Mouse (Mus musculus): Measurements from ENCODE around the gene Gm10639. TPM values are rescaled to one million over a fixed set of nuclear protein-coding genes. Genes with fewer than 3 reads are reported as not detected.
A peak's percentile ranks its signal among the peaks of the same experiment; 100 is the strongest.
"Not testable (repeated sequence)": the region's sequence is repeated elsewhere in the genome, so short reads cannot be mapped to it uniquely, and the experiment has no call there.

The Gm10639 gene
- polyA plus RNA-seq, 1 experiment from 2014 or later, result not detected

GRCm38 (mm10) chr9:78308122-78308521 lies 18.4 kb downstream of the Gm10639 start:
- 80% methylated on average over 3 of the region's 3 CpGs for WGBS
- not testable (repeated sequence) for H3K4me3 ChIP-seq; H3K36me3 ChIP-seq; ATAC-seq (ENCODE audit: low FRiP score, low read depth); H3K4me1 ChIP-seq; H3K27me3 ChIP-seq (replicated peaks); H3K4me2 ChIP-seq (replicated peaks); H3K9ac ChIP-seq; H3K27ac ChIP-seq; H3K9me3 ChIP-seq

GRCm38 (mm10) chr9:78314696-78315095 lies 25.0 kb downstream of the Gm10639 start, which contains the start of gene Omt2a:
Gene Omt2a (minus strand): TSS chr9:78314796.
- ATAC-seq (ENCODE audit: low FRiP score, low read depth), result no peak
- WGBS, result 81% methylated on average over 2 of the region's 2 CpGs
- H3K27ac ChIP-seq, result no peak within 1 kb of the TSS

GRCm38 (mm10) chr9:78319499-78319898 lies 29.8 kb downstream of the Gm10639 start:
- 33% methylated on average over 1 of the region's 1 CpGs for WGBS
- no peaks in the 10 kb centered on the region for H3K9me3 ChIP-seq
- no peak overlapping the region for H3K4me3 ChIP-seq
- no peak overlapping the region for H3K4me2 ChIP-seq (replicated peaks)
- no peaks in the 10 kb centered on the region for H3K36me3 ChIP-seq
- no peaks in the 10 kb centered on the region for H3K4me1 ChIP-seq
- H3K27ac ChIP-seq, result no peak overlapping the region
- no peak overlapping the region for H3K9ac ChIP-seq
- H3K27me3 ChIP-seq (replicated peaks), result no peaks in the 10 kb centered on the region
- ATAC-seq (ENCODE audit: low FRiP score, low read depth), result no peak

More at GRCm38 (mm10) chr9:78314696-78315095, 25.0 kb downstream of the Gm10639 start, which contains the start of gene Omt2a:
- Histone ChIP-seq H3K27me3 (replicated peaks) (no peaks in the 10 kb centered on the region), H3K9ac (no peak within 1 kb of the TSS), H3K9me3 (no peaks in the 10 kb centered on the region), H3K4me2 (replicated peaks) (no peak within 1 kb of the TSS), H3K36me3 (no peaks in the 10 kb centered on the region), H3K4me1 (no peaks in the 10 kb centered on the region), H3K4me3 (no peak within 1 kb of the TSS)

GRCm38 (mm10) chr9:78327289-78327688 lies 37.6 kb downstream of the Gm10639 start, which contains the start of gene Omt2b:
Gene Omt2b (plus strand): TSS chr9:78327589.
- H3K4me1 ChIP-seq; H3K4me3 ChIP-seq; H3K36me3 ChIP-seq; ATAC-seq (ENCODE audit: low FRiP score, low read depth); H3K27me3 ChIP-seq (replicated peaks); H3K9ac ChIP-seq; H3K9me3 ChIP-seq; H3K27ac ChIP-seq; H3K4me2 ChIP-seq (replicated peaks): not testable (repeated sequence)
- 89% methylated on average over 1 of the region's 1 CpGs for WGBS

GRCm38 (mm10) chr9:78337050-78337449 lies 47.3 kb downstream of the Gm10639 start:
- not testable (repeated sequence) for H3K4me1 ChIP-seq; H3K27ac ChIP-seq; ATAC-seq (ENCODE audit: low FRiP score, low read depth); H3K4me2 ChIP-seq (replicated peaks); H3K27me3 ChIP-seq (replicated peaks); H3K36me3 ChIP-seq; H3K9ac ChIP-seq; H3K9me3 ChIP-seq; H3K4me3 ChIP-seq

GRCm38 (mm10) chr9:78340324-78340723 lies 50.6 kb downstream of the Gm10639 start:
- not testable (repeated sequence) for H3K9me3 ChIP-seq; H3K4me3 ChIP-seq; H3K4me1 ChIP-seq; H3K9ac ChIP-seq; H3K27me3 ChIP-seq (replicated peaks); H3K4me2 ChIP-seq (replicated peaks); H3K36me3 ChIP-seq; H3K27ac ChIP-seq
- 16% methylated on average over 8 of the region's 8 CpGs for whole genome bisulfite sequencing
- peak; percentile 56 for ATAC-seq (ENCODE audit: low FRiP score, low read depth)

GRCm38 (mm10) chr9:78342494-78342893 lies 52.8 kb downstream of the Gm10639 start:
- not testable (repeated sequence) for H3K27ac ChIP-seq; H3K27me3 ChIP-seq (replicated peaks); H3K4me2 ChIP-seq (replicated peaks); ATAC-seq (ENCODE audit: low FRiP score, low read depth); H3K9ac ChIP-seq; H3K4me3 ChIP-seq; H3K36me3 ChIP-seq; H3K4me1 ChIP-seq; H3K9me3 ChIP-seq
- WGBS, result 94% methylated on average over 4 of the region's 4 CpGs

GRCm38 (mm10) chr9:78343055-78343454 lies 53.3 kb downstream of the Gm10639 start:
- H3K9ac ChIP-seq; H3K4me3 ChIP-seq; ATAC-seq (ENCODE audit: low FRiP score, low read depth): not testable (repeated sequence)

GRCm38 (mm10) chr9:78345235-78345634 lies 55.5 kb downstream of the Gm10639 start:
- not testable (repeated sequence) for H3K9me3 ChIP-seq; H3K36me3 ChIP-seq; H3K9ac ChIP-seq; H3K4me1 ChIP-seq; H3K4me2 ChIP-seq (replicated peaks); H3K4me3 ChIP-seq; H3K27ac ChIP-seq; ATAC-seq (ENCODE audit: low FRiP score, low read depth); H3K27me3 ChIP-seq (replicated peaks)
- WGBS, result 67% methylated on average over 4 of the region's 4 CpGs

More at GRCm38 (mm10) chr9:78343055-78343454, 53.3 kb downstream of the Gm10639 start:
- H3K4me1 ChIP-seq; H3K9me3 ChIP-seq; H3K27ac ChIP-seq; H3K36me3 ChIP-seq; H3K27me3 ChIP-seq (replicated peaks); H3K4me2 ChIP-seq (replicated peaks): not testable (repeated sequence)
- WGBS, result 88% methylated on average over 9 of the region's 9 CpGs

GRCm38 (mm10) chr9:78347004-78347403 lies 57.3 kb downstream of the Gm10639 start:
- WGBS, result 77% methylated on average over 3 of the region's 3 CpGs
- no peaks in the 10 kb centered on the region for H3K27me3 ChIP-seq (replicated peaks)
- no peaks in the 10 kb centered on the region for H3K36me3 ChIP-seq
- no peak for ATAC-seq (ENCODE audit: low FRiP score, low read depth)
- H3K9ac ChIP-seq, result no peak overlapping the region
- no peak overlapping the region for H3K4me2 ChIP-seq (replicated peaks)
- no peaks in the 10 kb centered on the region for H3K4me1 ChIP-seq
- no peaks in the 10 kb centered on the region for H3K9me3 ChIP-seq
- no peak overlapping the region for H3K27ac ChIP-seq
- H3K4me3 ChIP-seq, result no peak overlapping the region

GRCm38 (mm10) chr9:78348206-78349004 lies 58.7 kb downstream of the Gm10639 start:
- H3K9ac ChIP-seq; H3K4me2 ChIP-seq (replicated peaks); H3K27me3 ChIP-seq (replicated peaks); ATAC-seq (ENCODE audit: low FRiP score, low read depth); H3K4me3 ChIP-seq; H3K9me3 ChIP-seq; H3K27ac ChIP-seq; H3K36me3 ChIP-seq; H3K4me1 ChIP-seq: not testable (repeated sequence)
- 77% methylated on average over 6 of the region's 6 CpGs for WGBS

GRCm38 (mm10) chr9:78349141-78349540 lies 59.4 kb downstream of the Gm10639 start:
- not testable (repeated sequence) for H3K4me2 ChIP-seq (replicated peaks); H3K4me1 ChIP-seq; H3K27me3 ChIP-seq (replicated peaks); H3K9me3 ChIP-seq; H3K27ac ChIP-seq; ATAC-seq (ENCODE audit: low FRiP score, low read depth); H3K36me3 ChIP-seq; H3K4me3 ChIP-seq; H3K9ac ChIP-seq
- WGBS, result 89% methylated on average over 3 of the region's 3 CpGs

- H3K9ac ChIP-seq; H3K9me3 ChIP-seq; H3K4me3 ChIP-seq; H3K36me3 ChIP-seq; H3K4me1 ChIP-seq; H3K27me3 ChIP-seq (replicated peaks); ATAC-seq (ENCODE audit: low FRiP score, low read depth); H3K4me2 ChIP-seq (replicated peaks); H3K27ac ChIP-seq: not testable (repeated sequence)
Observed at GRCm38 (mm10) chr9:78350007-78350406, 60.3 kb downstream of the Gm10639 start.

Measured in neural tube, embryonic 12.5 days (tissue).